Mouse (Mus musculus) hindlimb bud, embryonic 11.5 days (tissue): ENCODE results near the gene Foxp4.

Experiments
- DNase-seq: peaks from one replicate; pipeline ENCODE4 v3.0.0-alpha.2; 2012; ENCODE audit warnings: low read depth, low spot score; ENCODE audit errors: extremely low spot score

Gene Foxp4

GRCm38 (mm10) chr17:47936591-47936990 lies 12.1 kb upstream of the Foxp4 start:
- no peak for DNase-seq

GRCm38 (mm10) chr17:47929431-47929830 lies 5.0 kb upstream of the Foxp4 start:
- DNase-seq = no peak

GRCm38 (mm10) chr17:47925988-47926387 lies 1.5 kb upstream of the Foxp4 start:
- DNase-seq = no peak

GRCm38 (mm10) chr17:47925340-47925926 lies 988 bp upstream of the Foxp4 start:
- DNase-seq = no peak

GRCm38 (mm10) chr17:47923678-47924382 lies 615 bp downstream of the Foxp4 start:
- DNase-seq = no peak

- no peak for DNase-seq
Measured at GRCm38 (mm10) chr17:47923011-47923677, 1.3 kb downstream of the Foxp4 start.

- DNase-seq = no peak
Measured at GRCm38 (mm10) chr17:47922579-47922978, 1.9 kb downstream of the Foxp4 start.

- DNase-seq = no peak
Measured at GRCm38 (mm10) chr17:47922116-47922515, 2.3 kb downstream of the Foxp4 start.

GRCm38 (mm10) chr17:47921136-47921665 lies 3.2 kb downstream of the Foxp4 start:
- DNase-seq = no peak

GRCm38 (mm10) chr17:47919826-47920225 lies 4.6 kb downstream of the Foxp4 start:
- no peak for DNase-seq

- no peak for DNase-seq
Measured at GRCm38 (mm10) chr17:47917907-47918306, 6.5 kb downstream of the Foxp4 start.

- no peak for DNase-seq
Measured at GRCm38 (mm10) chr17:47917212-47917611, 7.2 kb downstream of the Foxp4 start.

GRCm38 (mm10) chr17:47914676-47915219 lies 9.7 kb downstream of the Foxp4 start:
- DNase-seq = no peak

GRCm38 (mm10) chr17:47909091-47910001 lies 15.1 kb downstream of the Foxp4 start:
- DNase-seq = no peak

- no peak for DNase-seq
Measured at GRCm38 (mm10) chr17:47908079-47908478, 16.4 kb downstream of the Foxp4 start.

- DNase-seq = no peak
Measured at GRCm38 (mm10) chr17:47907366-47907920, 17.0 kb downstream of the Foxp4 start.

GRCm38 (mm10) chr17:47903846-47904680 lies 20.4 kb downstream of the Foxp4 start:
- no peak for DNase-seq

GRCm38 (mm10) chr17:47901782-47902181 lies 22.7 kb downstream of the Foxp4 start:
- no peak for DNase-seq

- DNase-seq = no peak
Measured at GRCm38 (mm10) chr17:47900716-47901115, 23.7 kb downstream of the Foxp4 start.
